Mouse (Mus musculus): ENCODE measurements around the gene Klhl26.

Gene Klhl26

GRCm38 (mm10) chr8:70405189-70405588 lies 71.6 kb downstream of the Klhl26 start:
- no peak for DNase-seq

DNA sequence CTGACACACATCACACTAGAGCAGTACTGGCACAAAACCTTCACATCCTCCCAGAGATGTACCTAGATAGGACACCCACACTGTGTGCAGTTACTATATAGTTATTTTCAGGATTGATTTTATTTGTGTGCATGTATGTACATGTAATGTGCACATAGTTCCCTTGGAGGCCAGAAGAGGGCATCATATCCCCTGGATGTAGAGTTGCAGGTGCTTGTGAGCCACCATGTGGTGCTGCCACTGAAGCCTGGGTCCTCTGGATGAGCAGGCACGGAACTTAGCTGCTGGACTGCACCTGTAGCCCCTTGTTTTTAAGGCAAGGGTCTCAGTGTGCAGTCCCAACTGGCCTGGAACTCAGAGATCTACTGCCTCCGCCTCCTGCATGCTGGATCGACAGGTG lies 72.6 kb downstream of the Klhl26 start:
- no peak for DNase-seq

Measured in kidney, adult 11 months (tissue).